Mouse (Mus musculus) gastrocnemius, adult 2 months (tissue): ENCODE measurements around the gene Gpr146. TPM values are rescaled to one million over a fixed set of nuclear protein-coding genes. Genes with fewer than 3 reads are reported as not detected.

ENCODE experiments used
- DNase-seq: peaks from one replicate; pipeline ENCODE4 v3.0.0; 2022
- H3K27ac ChIP-seq: fragments of 200-600 bp; 2 replicates; pipeline ENCODE4 v1.8.1; 2022; ENCODE audit warnings: mild to moderate bottlenecking
- H3K4me3 ChIP-seq: fragments of 200-600 bp; 2 replicates; pipeline ENCODE4 v1.8.1; 2022; ENCODE audit warnings: mild to moderate bottlenecking, moderate library complexity
- CTCF ChIP-seq: fragments of 200-600 bp; IDR thresholded peaks from 2 replicates; pipeline ENCODE4 v1.8.1; 2022; ENCODE audit warnings: antibody characterized with exemption, mild to moderate bottlenecking, moderate library complexity
- intact Hi-C: fragments of 180-260 bp; cut with DNase I; formaldehyde crosslinking; loops from one replicate; pipeline ENCODE4 v1.15.1; 2025
- total RNA-seq, 2 experiments: library from RNA; stranded (reverse); gene quantifications; 2 replicates each; pipeline ENCODE4 v1.2.3; 2021

Gpr146 gene
- total RNA-seq, 2 experiments from 2014 or later = 26.5 to 41.2 TPM

DNA sequence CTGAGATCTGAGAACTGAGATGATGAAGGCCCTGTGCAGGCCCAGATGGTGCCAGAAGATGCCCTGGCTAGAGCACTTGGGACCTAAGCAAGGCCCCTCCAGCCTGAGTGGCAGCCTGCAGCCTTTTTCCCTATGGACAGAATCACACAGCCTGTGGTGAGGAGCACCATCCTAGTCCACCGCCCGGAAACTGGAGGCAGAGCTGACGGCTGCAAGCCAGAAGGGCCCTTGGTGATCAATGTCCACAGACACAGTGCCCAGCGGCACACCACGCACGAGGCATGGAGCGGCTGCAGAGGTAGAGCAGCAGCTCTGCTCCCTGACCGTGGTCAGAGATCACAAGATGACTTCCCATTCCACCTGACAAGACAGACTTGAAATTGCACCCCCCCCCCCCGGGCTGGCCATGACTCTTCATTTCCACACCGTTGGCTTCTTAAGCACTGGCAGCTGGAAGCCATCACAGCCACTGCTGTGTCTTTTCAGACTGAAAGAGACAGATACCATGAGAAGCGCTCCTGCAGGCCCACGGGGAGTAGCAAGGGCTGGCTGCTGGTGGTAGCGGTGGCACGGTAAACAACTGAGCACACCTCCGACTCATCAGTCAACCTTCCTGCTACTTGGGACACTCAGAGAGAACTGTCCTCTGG, 34.3 kb downstream of the Gpr146 start:
- intact Hi-C loops = loop anchor here (10.0 kb wide), 1 partner anchor 137 kb away; no protein-coding TSS in a partner anchor
- no peak for DNase-seq
- no peak for TF ChIP-seq CTCF
- no peak overlapping the region for H3K4me3 ChIP-seq
- H3K27ac ChIP-seq = no peak overlapping the region

- intact Hi-C loops = loop anchor here (10.0 kb wide), 1 partner anchor 139 kb away; no protein-coding TSS in a partner anchor
- TF ChIP-seq CTCF = no peak
- no peak overlapping the region for H3K4me3 ChIP-seq
- no peak for DNase-seq
- H3K27ac ChIP-seq = no peak overlapping the region
These were observed 36.0 kb downstream of the Gpr146 start for GRCm38 (mm10) chr5:139413545-139413944.

DNA sequence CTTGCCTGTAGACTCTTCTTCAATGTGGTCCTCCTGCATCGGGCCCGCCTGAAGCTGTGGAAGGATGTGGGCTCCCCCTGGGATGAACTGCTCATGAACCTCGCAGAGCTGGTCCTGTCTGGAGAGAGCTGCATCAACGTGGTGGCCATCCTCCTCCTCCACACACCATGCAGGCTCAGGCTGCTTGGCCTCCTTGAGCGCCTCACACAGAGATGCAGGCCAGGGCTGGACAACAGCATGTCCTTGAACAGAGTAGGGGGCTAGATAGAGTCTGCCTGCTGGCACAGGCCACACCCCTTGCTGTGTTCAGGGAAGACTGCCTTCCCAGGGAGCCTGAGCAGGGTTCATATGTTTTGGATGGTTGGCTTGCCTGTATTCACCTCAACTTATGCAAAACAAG, 37.5 kb downstream of the Gpr146 start:
- no peak for TF ChIP-seq CTCF
- H3K4me3 ChIP-seq = no peak overlapping the region
- intact Hi-C loops = loop anchor here (10.0 kb wide), 1 partner anchor 140 kb away; no protein-coding TSS in a partner anchor
- no peak for DNase-seq
- H3K27ac ChIP-seq = no peak overlapping the region

GRCm38 (mm10) chr5:139416942-139417341, 39.4 kb downstream of the Gpr146 start:
- no peak overlapping the region for H3K27ac ChIP-seq
- H3K4me3 ChIP-seq = no peak overlapping the region
- TF ChIP-seq CTCF = peak; percentile 38
- DNase-seq = no peak
- intact Hi-C loops = loop anchor here (10.0 kb wide), 1 partner anchor 142 kb away; no protein-coding TSS in a partner anchor

DNA sequence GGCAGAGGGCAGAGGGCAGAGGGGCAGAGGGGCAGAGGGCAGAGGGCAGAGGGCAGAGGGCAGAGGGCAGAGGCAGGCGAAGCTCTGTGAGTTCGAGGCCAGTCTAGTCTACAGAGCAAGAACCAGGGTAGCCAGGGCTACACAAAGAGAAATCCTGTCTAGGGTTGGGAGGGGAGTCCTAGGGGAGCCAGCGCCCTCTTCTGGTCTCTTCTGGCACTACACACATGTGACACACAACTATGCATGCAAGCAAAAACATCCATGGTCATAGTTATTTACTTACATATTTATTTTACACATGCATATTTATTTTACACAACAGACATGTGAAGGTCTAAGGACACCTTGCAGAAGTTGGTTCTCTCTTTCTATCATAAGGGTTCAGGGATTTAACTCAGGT, 40.0 kb downstream of the Gpr146 start:
- Histone ChIP-seq H3K4me3 (no peak overlapping the region), H3K27ac (no peak overlapping the region)
- DNase-seq = no peak
- peak; percentile 29 for TF ChIP-seq CTCF
- intact Hi-C loops = loop anchor here (10.0 kb wide), 1 partner anchor 143 kb away; no protein-coding TSS in a partner anchor

- intact Hi-C loops = loop anchor here (10.0 kb wide), 1 partner anchor 143 kb away; no protein-coding TSS in a partner anchor
- H3K27ac ChIP-seq = no peak overlapping the region
These were observed 40.6 kb downstream of the Gpr146 start for GRCm38 (mm10) chr5:139418110-139418509.

GRCm38 (mm10) chr5:139418633-139419032, 41.1 kb downstream of the Gpr146 start:
- intact Hi-C loops = loop anchor here (10.0 kb wide), 1 partner anchor 144 kb away; no protein-coding TSS in a partner anchor
- no peak overlapping the region for H3K27ac ChIP-seq

More at GRCm38 (mm10) chr5:139418110-139418509, 40.6 kb downstream of the Gpr146 start:
- no peak for DNase-seq
- H3K4me3 ChIP-seq = no peak overlapping the region
- no peak for TF ChIP-seq CTCF

GRCm38 (mm10) chr5:139423026-139423865, 45.7 kb downstream of the Gpr146 start, which contains the start of gene Gper1:
Gene Gper1 (plus strand): TSS chr5:139423151.
- no peak for TF ChIP-seq CTCF
- DNase-seq = no peak
- peak within 1 kb of the TSS; percentile 63 for H3K4me3 ChIP-seq
- intact Hi-C loops = no loop called here
- peak within 1 kb of the TSS; percentile 72 for H3K27ac ChIP-seq

More at GRCm38 (mm10) chr5:139418633-139419032, 41.1 kb downstream of the Gpr146 start:
- no peak for TF ChIP-seq CTCF
- DNase-seq = no peak
- H3K4me3 ChIP-seq = no peak overlapping the region

DNA sequence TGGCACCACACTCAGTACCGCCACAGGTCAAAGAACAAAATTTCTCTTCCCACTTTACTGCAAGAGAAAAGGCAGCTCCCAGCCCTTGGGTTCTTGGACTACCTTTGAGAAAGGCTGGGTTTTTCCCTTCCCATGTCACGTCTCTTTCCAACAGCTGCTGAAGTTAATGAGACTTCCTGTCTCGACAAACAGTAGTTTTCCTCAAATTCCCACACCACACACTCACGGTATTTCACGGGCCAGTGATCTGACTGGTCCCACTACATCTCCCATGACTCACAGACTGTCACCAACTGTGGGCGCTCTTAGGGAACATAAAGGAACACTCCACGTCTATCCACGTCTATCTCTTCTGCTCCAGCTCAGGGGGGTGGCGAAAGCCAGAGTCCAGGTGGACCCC, 47.7 kb downstream of the Gpr146 start:
- intact Hi-C loops = no loop called here
- Histone ChIP-seq H3K27ac (peak overlapping the region; percentile 72), H3K4me3 (peak overlapping the region; percentile 63; the same call in 1 of the 2 replicates)
- DNase-seq = no peak
- no peak for TF ChIP-seq CTCF

GRCm38 (mm10) chr5:139427001-139427400, 49.5 kb downstream of the Gpr146 start:
- intact Hi-C loops = no loop called here
- DNase-seq = no peak
- Histone ChIP-seq H3K4me3 (no peak overlapping the region), H3K27ac (no peak overlapping the region)
- no peak for TF ChIP-seq CTCF

GRCm38 (mm10) chr5:139427989-139428388, 50.5 kb downstream of the Gpr146 start:
- Histone ChIP-seq H3K4me3 (no peak overlapping the region), H3K27ac (no peak overlapping the region; the same call in 1 of the 2 replicates)
- TF ChIP-seq CTCF = no peak
- intact Hi-C loops = no loop called here
- no peak for DNase-seq

GRCm38 (mm10) chr5:139429818-139430341, 52.4 kb downstream of the Gpr146 start:
- Histone ChIP-seq H3K4me3 (no peak overlapping the region), H3K27ac (peak overlapping the region; percentile 16; the same call in 1 of the 2 replicates)
- no peak for TF ChIP-seq CTCF
- no peak for DNase-seq
- intact Hi-C loops = no loop called here
